Mouse (Mus musculus): ENCODE results near the gene Hist1h2af.

- TF ChIP-seq ZC3H11A (IDR thresholded peaks at IDR 0.05; ENCODE audit: borderline replicate concordance, low read depth, low read length) = no peak
- TF ChIP-seq ZNF384 (IDR thresholded peaks at IDR 0.05; ENCODE audit: low read depth, low read length) = no peak
- TF ChIP-seq CHD2 (IDR thresholded peaks at IDR 0.05; ENCODE audit: low read depth, low read length) = no peak
- no peak for TF ChIP-seq HCFC1 (IDR thresholded peaks at IDR 0.05; ENCODE audit: borderline replicate concordance, insufficient read depth, low read length)
- no peak for TF ChIP-seq MAFK (IDR thresholded peaks at IDR 0.05; ENCODE audit: insufficient read depth, low read depth, low read length)
These were observed 23.6 kb upstream of the Hist1h2af start for GRCm38 (mm10) chr13:23510127-23510526.
